Mouse (Mus musculus): ENCODE measurements around the gene Pfkfb4.

The Pfkfb4 gene

DNA sequence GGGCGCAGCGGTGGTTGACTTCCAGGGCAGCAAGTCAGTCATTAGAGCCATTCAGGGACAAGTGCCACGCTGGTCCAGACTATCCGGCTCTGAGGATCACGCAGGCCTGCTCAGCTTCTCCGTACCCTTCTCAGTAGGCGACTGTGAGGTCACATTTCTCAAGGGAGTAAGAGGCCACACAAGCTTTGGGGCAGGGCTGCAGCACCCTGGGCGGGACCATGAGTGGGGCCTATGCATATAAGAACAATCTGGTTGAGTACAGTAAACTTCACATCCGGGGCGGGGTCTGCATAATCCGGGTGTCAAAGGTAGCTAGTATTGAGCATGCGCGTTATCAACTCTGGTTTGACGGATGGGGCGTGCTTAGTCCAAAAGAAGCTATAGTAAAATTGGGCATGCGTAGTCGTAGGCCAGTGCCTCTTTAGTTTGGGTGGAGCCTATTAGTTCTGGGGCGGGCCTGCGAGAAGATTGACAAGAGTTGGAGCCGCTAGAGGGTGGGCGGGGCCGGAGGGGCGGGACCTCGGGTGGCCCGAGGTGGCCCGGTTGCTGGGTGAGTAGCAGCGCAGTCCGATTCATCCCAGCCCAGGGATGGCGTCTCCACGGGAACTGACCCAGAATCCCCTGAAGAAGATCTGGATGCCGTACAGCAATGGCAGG is at the start of gene Pfkfb4:
TSS of gene Pfkfb4 (plus strand) at position 351 of the 657 bp plus-strand sequence.
- peak; percentile 90 to 96 for DNase-seq (ENCODE audit: low spot score in 2 of 2)

- DNase-seq (ENCODE audit: low spot score in 2 of 2), result no peak
Observed at GRCm38 (mm10) chr9:108945111-108945510, 46.5 kb upstream of the Pfkfb4 start.

DNA sequence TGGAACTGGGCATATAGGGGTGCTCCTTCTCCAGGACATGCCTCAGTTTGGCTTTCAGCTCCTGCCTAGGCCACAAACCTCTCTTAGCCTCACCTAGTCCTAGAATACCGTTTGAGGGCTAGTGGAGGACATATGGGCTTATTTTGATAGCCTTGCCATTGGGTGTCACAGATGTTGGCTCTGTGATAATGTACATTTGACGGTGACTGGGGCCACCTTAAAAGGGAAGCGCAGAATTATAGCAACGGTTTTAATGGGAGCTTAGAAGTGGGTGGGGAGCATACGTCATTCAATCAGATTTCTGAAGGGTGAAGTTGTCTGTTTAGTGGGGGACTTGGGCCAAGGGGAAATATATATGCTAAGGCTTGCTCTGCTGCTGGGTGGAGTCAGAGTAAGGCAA is 46.0 kb upstream of the Pfkfb4 start:
- DNase-seq (ENCODE audit: low spot score in 2 of 2), result no peak

DNA sequence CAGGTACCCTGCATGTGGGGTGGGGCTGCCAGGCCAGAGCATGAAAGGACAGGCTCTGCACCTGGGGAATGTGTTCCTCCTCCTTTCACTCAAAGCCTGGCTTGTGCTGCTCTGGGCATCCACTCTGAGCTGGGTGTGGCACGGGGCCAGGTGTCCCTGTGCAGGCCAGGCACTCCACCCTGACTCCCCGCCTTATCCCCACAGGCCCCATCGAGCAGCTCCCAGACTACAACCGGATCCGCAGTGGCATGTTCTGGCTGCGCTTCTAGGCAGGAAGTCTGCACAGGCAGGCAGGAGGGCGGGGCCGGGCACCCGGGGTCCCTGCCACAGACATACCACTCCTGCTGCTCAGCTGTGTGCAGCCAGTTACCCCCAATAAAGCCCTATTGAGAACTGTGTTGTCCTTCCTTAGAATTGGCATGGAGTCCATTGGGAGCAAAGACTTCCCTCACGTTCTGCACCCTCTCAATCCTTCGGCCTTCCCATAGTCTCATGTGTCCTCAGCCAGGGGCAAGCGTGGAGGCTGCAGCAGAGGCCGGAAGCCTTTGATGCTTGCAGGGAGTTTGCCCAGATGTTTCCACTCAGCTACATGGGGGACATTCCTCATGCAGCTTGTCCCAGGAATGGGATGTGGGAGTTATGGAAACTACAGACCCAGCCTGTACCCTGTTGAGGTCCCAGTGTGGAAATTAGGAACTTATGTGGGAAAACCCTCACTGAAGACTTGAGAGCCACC is 42.2 kb upstream of the Pfkfb4 start:
- DNase-seq (ENCODE audit: low spot score in 2 of 2), result no peak

DNA sequence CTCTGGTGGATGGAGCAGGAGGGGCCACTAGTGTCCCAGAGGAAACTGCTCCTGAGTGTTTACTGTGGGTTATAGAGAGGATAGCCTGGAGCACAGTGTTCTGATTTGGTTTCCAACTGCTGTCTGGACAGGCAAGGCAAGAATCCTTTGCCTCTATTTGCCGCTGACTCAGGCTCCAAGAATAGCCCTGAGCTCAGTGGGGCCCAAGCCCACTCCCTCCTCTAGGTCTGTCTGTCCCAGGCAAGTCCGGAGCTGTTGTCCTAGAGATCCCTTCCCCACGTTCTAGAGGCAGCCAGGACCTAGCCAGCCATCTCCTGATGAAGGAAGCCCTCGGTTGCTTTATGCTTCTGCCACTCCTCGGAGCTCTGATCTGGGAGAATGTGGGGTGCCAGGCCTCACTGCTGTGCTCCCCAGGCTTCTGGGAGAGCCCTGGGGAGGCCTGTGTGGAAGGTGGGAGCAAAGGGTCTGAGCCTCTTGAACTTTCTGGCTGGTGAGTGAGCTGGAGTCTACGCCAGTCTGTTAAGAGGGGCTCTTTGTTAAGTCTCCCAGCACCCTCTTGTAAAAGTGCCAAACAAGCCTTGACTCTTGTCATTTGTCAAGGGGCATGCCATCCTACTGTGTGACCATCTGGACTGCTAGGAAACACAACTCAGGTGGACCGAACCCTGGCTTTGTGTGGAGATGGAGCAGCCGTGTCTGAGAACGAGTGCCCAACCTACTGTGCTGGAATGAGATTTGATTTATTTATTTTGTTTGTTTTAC is 41.4 kb upstream of the Pfkfb4 start:
- DNase-seq (ENCODE audit: low spot score in 2 of 2), result no peak

- no peak for DNase-seq (ENCODE audit: low spot score in 2 of 2)
Observed at GRCm38 (mm10) chr9:108953081-108953636, 38.4 kb upstream of the Pfkfb4 start, which contains the start of gene Col7a1. Col7a1 (plus strand) TSS chr9:108953586.

DNA sequence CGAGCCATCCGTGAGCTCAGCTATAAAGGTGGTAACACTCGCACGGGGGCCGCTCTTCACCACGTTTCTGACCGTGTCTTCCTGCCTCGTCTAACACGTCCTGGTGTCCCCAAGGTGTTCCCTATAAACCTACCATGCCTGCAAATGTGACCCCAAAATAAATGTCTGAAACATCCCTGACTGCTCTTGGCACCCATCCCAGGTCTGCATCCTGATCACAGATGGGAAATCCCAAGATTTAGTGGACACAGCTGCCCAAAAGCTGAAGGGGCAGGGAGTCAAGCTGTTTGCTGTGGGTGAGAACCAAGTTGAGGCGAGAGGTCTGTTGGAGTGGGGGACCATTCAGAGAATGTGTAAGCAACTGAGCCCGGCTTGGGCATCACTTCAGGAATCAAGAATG is 36.3 kb upstream of the Pfkfb4 start:
- DNase-seq (ENCODE audit: low spot score in 2 of 2), result no peak

- DNase-seq (ENCODE audit: low spot score in 2 of 2), result no peak
Observed at GRCm38 (mm10) chr9:108955846-108956245, 35.7 kb upstream of the Pfkfb4 start.

DNA sequence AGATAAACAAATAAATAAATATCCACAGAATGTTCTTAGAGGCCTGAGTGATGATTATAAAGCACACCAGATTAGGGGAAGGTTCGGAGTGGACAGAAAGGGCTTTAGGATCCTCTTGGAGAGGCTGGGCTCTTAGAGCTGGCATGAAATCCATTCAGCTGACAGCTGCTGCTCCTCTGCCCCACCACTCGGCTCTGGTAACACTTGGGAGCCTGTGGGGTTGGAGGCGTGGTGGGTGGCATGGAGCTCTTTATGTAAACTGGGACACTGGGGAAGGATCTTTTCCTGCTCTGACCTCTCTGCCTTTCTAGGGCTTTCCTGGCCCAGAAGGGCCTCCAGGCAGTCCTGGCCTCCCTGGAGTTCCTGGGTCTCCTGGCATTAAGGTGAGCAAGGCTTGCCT is 28.0 kb upstream of the Pfkfb4 start:
- DNase-seq (ENCODE audit: low spot score in 2 of 2), result no peak

GRCm38 (mm10) chr9:108964338-108964737 is 27.2 kb upstream of the Pfkfb4 start:
- DNase-seq (ENCODE audit: low spot score in 2 of 2), result no peak

- no peak for DNase-seq (ENCODE audit: low spot score in 2 of 2)
Observed at GRCm38 (mm10) chr9:108970623-108971022, 21.0 kb upstream of the Pfkfb4 start.

DNA sequence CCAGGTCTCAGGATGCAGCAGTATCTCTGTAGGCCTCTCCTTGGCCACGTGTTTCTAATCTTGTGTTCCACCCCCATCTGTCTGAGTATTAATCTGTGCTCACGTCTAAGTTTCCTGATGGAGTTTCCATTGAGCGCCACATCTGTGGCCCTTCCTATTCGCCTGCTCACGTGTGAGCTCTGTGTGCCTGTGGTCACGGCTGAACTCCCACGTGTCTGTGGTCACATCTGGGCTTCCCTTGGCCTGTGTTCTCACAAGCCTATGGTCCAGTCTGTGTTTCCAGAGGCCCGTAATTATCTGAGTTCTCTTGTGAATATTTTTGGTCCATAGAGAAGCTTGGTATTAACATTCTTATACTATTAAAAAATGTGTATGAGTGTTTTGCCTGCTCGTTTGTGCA is 15.1 kb upstream of the Pfkfb4 start:
- DNase-seq (ENCODE audit: low spot score in 2 of 2), result no peak

DNA sequence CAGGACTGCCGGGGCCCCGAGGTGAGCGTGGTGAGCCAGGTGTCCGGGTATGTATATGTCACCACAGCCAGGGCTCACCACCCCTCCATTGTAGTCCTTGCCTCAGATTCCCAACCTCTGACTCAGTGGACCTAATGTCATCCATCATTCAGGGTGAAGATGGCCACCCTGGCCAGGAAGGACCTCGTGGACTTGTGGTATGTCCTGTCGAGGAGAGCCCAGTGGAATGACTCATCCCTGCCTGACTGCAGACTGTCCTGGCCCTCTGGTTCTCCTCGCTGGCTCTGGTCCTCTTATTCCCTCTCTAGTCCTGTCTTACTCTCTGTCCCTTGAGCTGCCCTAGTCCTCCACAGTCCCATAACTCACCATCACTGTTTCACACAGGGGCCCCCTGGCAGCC is 13.6 kb upstream of the Pfkfb4 start:
- no peak for DNase-seq (ENCODE audit: low spot score in 2 of 2)

- no peak for DNase-seq (ENCODE audit: low spot score in 2 of 2)
Observed at GRCm38 (mm10) chr9:108982498-108982897, 9.1 kb upstream of the Pfkfb4 start.

- DNase-seq (ENCODE audit: low spot score in 2 of 2), result no peak
Observed at GRCm38 (mm10) chr9:108983209-108983608, 8.4 kb upstream of the Pfkfb4 start.

DNA sequence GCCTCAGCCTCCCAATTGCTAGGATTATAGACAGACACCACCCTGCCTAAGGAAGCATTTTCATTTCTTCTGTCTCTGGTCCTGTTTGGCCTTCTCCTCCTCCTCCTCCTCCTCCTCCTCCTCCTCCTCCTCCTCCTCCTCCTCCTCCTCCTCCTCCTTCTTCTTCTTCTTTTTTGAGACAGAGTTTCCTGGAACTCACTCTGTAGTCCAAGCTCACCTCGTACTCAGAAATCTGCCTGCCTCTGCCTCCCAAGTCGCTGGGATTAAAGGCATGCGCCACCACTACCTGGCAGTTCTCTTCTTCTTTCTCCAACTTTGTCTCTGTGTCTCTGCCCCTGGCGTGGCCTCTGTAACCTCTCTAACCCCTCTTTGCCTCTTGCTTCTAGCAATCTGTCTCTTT is 5.9 kb upstream of the Pfkfb4 start, which contains the start of gene Ucn2:
TSS of gene Ucn2 (plus strand) at position 301 of the 400 bp plus-strand sequence.
- DNase-seq (ENCODE audit: low spot score in 2 of 2), result no peak

GRCm38 (mm10) chr9:108987704-108988350 is 3.8 kb upstream of the Pfkfb4 start:
- DNase-seq (ENCODE audit: low spot score in 2 of 2), result no peak

- DNase-seq (ENCODE audit: low spot score in 2 of 2), result no peak
Observed at GRCm38 (mm10) chr9:108989802-108990461, 1.6 kb upstream of the Pfkfb4 start.

DNA sequence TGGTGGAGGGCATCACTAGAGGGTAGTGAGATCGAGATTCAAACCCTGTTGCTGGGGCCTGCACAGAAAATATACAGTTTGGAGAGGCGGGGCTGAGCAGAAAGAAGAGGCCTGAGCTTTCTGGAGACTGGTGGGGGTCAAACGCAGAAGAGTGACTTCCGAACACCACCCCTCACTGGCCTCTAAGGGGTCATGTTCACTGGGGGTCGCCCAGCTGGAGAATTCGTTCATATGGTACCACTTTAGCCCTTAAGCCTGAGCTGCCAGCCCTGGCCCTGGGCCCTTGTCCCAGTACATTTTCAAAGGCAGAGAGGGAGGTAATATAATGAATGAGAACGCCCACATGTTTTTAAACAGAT is 1.1 kb upstream of the Pfkfb4 start:
- no peak for DNase-seq (ENCODE audit: low spot score in 2 of 2)

GRCm38 (mm10) chr9:108992085-108992469 is 499 bp downstream of the Pfkfb4 start:
- no peak for DNase-seq (ENCODE audit: low spot score in 2 of 2)
